Mouse (Mus musculus): ENCODE data around the gene Pde4b. TPM values are rescaled to one million over a fixed set of nuclear protein-coding genes. Genes with fewer than 3 reads are reported as not detected.

Pde4b gene
- total RNA-seq, 2 experiments from 2014 or later: 85.9 to 89.8 TPM

DNA sequence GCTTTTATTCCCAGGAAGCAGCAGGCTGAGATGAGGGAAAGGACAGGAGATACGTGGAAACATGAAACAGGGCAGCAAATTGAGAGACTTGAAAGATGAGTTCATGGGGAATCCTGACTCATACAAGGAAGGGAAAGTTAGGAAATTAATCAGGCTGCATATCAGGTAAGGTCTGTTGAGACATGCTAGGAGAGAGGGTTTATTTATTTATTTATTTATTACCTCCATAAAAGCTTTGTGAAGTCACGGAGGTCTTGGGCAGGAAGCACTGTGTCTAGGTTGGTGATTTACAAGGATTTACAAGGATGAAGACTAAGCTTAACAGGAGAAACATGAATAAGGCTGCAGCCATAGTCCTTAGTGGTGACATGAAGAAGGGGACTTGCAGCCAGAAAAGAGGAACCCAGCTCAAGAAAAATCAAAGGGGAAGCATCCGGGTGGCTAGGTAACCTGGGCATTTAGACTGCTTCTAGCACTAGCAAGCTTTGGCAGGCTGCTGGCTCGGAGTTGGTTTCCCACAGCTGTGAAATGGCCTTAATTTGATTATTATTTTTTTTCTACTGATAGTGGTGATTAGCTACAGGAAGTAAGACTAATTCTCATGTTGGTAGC lies 342.5 kb downstream of the Pde4b start:
- intact Hi-C loops (cut with DNase I): no loop called here
- no peak for DNase-seq (ENCODE audit: extremely low spot score in 1 of 2, low spot score in 2 of 2)

DNA sequence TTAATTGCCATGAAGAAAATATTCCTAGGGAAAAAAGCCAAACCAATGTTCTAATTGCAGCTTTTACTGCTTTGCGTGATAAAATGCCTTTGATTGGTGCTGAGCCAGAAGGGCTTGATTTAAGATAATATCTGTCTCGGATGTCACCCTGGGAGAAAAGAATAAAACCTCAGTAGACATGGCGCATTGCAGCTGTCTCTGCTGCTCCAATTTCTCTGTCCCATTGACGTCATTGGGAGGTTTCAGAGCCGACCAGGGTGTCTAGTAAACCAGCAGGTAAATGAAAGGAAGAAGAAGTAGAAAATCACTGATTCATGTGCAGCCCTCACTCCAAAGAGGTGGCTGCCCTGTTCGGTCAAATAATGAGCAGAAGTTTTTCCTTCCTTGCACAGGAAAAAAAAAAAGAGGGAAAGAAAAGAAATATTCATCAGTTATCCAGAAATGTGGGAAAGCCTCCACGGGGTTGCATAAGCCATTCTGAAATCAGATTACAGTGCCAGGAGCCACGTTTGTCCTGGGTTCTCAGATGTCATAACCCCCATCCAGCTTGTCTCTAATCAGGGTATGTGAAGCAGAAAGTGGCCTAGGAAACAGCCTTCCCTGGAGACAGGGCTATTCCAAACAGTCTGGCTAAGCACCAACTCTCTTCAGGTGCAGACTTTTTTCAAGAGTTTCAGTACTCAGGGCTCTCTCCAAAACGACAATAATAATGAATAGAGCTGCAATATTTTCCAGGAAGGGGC lies 344.9 kb downstream of the Pde4b start:
- DNase-seq (ENCODE audit: extremely low spot score in 1 of 2, low spot score in 2 of 2): no peak
- intact Hi-C loops (cut with DNase I): no loop called here

DNA sequence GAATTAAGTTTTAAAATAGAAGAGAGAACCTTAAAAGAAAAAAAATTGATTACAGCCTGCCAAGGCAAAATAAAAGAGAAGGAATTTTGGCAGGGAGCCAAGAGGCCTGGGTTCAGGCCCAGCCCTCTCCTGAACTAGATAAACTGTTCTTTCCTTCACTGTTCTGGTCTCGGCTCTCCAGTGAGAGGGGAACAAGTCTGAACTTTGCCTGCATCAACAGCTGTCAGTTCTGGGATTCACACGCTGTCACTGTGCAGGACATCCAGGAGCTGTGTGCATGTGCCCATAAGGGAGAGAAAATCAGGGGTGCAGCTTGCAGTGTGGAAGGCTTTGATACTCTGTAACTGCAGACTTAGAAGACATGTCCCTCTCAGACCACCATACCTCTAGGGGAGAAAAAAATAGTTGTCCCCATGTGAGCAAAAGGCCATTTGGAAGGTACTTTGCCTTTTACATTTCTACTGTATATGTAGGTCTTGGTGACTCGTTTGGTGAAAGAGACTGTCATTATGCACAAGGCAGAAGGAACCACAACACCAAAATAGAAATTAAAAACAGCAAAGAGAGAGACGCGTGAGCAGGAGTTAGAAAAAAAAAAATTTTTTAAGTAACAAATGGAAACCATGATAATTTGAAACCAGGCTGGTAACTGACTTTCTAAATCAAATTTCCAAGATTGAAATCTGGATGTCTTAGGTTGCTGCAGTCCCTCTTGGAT lies 352.2 kb downstream of the Pde4b start:
- intact Hi-C loops (cut with DNase I): no loop called here

DNA sequence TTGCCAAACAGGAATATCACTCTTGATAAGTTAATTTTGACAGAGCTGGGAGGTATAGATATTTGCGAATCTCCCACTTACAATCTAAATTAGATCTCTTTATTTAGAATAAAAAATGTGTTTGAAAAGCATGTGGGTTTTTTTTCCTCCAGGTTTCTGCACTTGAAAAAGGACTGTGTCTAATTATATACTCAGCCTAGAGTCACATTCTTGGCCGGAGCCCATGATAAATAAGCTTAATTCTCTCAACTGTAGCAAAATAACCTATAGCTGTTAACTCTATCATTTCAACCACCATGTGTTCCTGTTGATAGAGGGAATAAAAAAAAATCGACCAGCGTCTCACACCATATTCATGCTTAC lies 352.8 kb downstream of the Pde4b start:
- intact Hi-C loops (cut with DNase I): no loop called here
- no peak for DNase-seq (ENCODE audit: extremely low spot score in 1 of 2, low spot score in 2 of 2)

More for the DNA sequence above, 352.2 kb downstream of the Pde4b start:
- no peak for DNase-seq (ENCODE audit: extremely low spot score in 1 of 2, low spot score in 2 of 2)

DNA sequence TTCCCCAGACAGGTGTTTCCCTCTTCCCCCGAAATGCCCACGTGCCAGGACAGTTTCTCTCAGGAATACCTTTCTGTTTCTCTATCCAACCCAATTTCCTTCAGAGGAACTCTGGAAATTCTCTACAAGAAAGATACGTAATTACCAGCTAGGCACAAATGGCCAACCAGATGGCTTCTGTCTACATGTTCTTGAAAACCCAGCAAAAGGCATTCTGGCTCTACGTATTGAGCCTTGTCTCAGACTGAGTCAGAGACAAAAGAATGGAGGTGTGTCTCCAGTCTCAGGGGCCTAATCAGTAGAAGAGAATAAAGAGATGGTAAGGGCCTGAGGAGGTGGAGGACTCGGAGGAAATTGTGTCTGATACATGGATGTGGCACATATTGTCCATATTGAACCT lies 356.2 kb downstream of the Pde4b start:
- intact Hi-C loops (cut with DNase I): no loop called here
- DNase-seq (ENCODE audit: extremely low spot score in 1 of 2, low spot score in 2 of 2): no peak

DNA sequence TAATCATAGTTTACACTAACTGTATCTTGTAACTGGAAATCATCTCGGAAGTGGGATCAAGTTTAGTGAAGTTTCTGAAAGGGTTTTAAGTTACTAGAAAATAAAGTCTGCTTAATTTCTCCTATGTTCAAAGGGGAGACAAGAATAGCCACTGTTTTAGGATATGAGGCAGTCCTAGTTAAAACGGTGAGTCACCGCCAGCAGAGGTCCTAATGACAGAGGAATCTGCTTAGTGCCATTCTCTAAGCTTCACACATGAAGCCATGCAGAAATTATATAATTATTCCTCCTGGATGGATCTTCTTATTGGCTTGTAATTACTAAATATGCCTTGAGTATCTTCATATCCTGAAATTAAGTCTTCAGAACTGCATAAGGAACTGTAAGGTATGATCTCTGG lies 357.2 kb downstream of the Pde4b start:
- intact Hi-C loops (cut with DNase I): no loop called here
- DNase-seq (ENCODE audit: extremely low spot score in 1 of 2, low spot score in 2 of 2): no peak

DNA sequence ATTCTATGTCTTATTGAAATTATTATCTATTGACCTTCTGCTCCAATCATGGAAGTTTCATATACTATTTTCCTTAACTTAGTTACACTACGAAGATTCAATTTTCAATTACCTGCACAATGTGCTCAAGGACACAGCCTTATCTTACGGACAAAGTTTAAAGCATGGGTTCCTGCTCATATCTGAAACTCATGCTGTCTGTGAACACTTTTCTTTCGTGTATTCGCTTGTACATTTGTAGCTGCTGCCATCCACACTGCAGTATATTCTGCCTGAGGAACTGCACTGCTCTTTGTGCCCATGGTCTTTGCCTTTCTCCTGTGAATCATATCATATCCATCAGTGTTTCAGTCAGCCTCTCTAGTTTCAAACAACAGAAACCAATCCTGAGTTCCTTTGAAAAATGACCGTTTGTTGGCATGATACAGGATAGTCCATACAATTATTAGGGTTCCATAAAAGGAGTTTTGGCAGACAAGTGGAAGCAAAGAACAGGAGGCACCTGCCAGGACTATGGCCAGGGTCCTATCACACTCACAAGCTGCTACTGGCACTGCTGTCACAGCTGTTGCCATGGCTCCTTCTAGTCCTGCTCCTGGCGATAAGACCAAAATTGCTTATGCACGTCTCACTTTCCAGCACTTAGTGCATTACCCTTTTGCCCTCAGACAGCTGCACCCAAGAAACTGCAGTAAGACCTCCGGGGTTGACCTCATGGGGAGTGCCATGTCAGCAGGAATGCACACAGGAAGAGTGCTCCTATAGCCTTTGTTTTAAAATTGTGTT lies 359.0 kb downstream of the Pde4b start:
- no peak for DNase-seq (ENCODE audit: extremely low spot score in 1 of 2, low spot score in 2 of 2)
- intact Hi-C loops (cut with DNase I): no loop called here

DNA sequence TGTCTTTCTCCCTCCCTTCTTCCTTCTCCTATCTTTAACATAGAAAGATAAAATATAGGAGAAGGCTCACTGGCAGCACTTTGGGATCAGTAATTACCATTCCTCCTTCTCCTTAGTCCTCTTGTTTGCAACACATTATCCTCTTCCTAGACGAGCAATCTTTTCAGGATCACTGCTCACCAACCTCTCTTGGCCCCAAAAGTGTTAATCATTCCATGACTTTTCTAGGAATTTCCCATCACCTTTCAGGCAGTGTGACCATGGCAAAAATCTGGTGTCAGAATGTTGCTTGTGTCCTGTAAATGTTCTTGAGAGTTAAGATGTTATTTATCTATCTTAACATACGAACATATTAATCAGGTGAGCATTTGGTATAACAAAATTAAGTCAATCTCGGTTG lies 369.1 kb downstream of the Pde4b start:
- intact Hi-C loops (cut with DNase I): no loop called here

DNA sequence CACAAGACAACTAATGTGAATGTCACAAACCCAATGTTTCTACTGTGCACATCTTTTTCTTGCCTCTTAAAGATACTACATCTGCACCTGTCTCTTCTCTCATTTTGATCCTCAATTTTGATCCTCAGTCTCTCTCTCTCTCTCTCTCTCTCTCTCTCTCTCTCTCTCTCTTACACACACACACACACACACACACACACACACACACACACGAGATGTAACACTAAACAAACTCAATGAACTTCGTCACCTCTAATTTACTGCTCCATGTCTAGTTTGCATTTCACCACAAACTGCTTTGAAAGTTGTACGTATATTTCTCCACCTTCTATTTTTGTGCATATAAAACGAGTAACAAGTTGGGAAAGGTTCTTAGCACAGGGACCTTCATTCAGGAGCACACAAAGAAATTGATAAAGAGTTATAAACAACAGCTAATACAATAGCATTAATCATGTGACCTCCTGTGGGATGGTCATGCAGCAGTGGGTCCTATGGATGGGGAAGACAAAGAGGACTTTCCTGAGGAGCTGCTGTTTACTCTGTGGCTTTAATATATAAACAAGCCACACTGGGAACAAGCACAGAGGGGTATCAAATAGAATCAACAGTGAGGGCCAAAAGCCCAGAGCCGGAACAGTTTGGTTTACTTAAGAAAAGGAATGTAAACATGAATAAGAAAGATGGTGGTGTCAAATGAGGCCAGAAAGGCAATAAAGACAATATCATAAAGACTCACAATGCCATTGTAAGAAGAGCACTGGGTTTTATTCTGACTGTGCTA lies 372.1 kb downstream of the Pde4b start:
- DNase-seq (ENCODE audit: extremely low spot score in 1 of 2, low spot score in 2 of 2): no peak
- intact Hi-C loops (cut with DNase I): no loop called here

More for the DNA sequence above, 369.1 kb downstream of the Pde4b start:
- DNase-seq (ENCODE audit: extremely low spot score in 1 of 2, low spot score in 2 of 2): no peak

DNA sequence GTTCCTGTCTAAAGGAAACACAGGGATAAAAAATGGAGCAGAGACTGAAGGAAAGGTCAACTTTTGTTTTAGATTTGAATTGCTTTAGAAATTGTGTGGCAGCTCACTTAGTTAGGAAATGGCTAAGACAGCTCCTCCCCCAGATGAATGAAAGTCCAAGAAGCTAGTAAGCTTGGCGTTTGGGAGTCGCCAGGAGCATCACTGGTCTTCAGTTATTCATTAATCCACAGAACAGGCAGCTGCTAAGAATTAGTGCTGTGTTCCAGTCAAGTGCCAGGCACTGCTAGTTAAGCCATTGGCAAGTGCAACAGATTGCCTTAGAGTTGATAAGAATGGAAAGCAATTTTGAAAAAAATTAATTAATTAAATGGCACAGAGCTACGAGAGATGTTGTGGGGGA lies 390.8 kb downstream of the Pde4b start:
- no peak for DNase-seq (ENCODE audit: extremely low spot score in 1 of 2, low spot score in 2 of 2)
- intact Hi-C loops (cut with DNase I): no loop called here

DNA sequence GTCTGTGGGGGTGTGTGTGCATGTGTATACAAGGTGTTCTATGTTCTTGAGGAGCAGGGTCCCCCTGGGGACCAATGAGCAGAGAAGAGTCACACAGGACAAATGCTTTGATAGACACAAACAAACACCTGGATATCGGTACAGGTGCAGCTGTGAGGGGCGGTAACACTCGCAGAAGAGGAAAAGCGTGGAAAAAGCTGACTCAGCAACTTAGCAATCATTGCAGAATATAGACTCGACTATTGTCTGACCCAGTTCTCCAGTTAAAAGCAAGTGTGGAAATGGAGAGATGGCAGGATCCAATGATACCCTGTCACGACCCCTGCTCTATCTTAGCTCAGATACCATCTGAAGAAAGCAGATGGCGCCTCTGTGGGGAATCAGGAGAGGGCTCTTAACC lies 391.5 kb downstream of the Pde4b start:
- no peak for DNase-seq (ENCODE audit: extremely low spot score in 1 of 2, low spot score in 2 of 2)
- intact Hi-C loops (cut with DNase I): no loop called here

DNA sequence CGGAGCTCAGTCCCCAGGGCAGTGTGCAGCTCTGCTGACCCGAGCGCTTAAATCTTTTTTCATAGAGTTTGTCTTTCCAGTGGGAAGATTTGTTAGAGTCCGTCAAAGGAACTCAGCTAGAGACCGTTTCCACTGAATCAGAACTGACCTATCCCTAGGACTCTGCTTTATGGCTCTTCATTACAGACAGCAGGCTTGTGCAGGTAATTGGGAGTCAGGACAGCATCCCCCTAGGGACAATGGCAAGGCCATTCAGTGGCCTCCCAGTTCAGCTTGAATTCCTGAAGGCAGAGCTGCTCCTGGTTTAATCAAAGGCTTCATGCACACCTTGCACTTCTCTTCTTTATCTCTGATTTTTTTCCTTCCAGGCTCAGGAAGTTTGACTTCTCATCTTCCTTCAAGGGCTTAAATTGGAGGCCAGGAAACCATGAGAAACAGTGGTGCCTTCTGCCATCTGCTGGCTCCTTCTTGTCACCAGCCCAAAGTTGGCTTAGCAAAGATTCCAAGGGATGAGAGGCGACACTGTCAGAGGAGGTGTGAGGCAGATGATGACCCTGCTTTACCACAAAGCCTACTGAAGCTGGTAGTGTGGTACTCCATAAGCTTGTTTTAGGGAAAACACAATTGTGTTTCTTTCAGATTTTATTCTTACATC lies 393.6 kb downstream of the Pde4b start:
- intact Hi-C loops (cut with DNase I): loop anchor here (2.0 kb wide), 1 partner anchor 252 kb away; no protein-coding TSS in a partner anchor
- peak; percentile 31 to 45 for DNase-seq (ENCODE audit: extremely low spot score in 1 of 2, low spot score in 2 of 2)

DNA sequence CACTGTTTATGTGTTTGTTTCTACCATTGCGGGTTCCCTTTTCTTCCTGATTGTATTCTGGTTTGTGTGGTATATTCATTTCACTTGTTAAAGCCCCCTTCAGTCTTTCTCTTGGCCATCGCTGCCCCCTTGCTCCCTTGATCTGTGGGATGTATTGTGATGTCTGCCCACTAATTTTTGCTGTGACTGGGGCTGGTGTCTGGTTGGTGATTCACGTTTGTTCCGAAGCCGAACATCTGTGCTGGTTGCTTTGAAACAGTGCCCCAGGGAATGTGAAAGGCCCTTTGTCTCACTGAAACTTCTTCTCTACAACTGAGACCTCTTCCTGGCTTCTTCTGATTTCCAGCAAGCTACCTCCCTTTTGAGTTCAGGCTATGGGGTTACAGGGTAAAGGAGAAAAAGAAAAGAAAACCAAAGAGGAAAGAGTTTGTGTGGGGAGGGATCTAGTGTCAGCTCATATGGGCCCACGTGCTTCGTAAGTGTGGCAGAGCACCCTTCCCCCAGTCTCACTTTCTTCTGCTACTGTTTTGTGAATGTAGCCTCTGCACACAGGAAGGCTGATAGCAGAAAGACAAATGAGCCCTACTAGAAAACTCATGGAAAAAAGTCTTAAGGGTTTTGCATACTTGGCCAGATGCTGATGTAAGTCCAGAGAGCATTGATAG lies 396.1 kb downstream of the Pde4b start:
- DNase-seq (ENCODE audit: extremely low spot score in 1 of 2, low spot score in 2 of 2): no peak
- intact Hi-C loops (cut with DNase I): no loop called here

DNA sequence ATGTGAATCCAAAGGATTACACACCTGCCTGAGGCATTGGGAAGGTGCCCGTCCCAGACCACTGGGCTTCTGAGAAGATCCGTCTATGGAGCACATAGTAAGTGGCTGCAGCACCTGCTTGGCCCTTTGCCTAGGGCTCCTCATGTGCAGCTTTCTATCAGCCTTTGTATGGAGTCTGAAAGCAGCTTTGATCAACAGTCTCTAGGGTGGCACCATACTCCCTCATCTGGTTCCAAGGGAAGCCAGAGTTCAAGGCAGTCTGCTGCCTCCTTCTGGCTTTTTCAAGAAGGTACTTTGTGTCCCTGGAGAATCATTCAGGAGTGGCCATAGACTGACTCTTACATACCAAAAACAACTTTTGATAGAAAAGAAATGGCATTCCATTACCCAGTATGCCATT lies 397.4 kb downstream of the Pde4b start:
- intact Hi-C loops (cut with DNase I): no loop called here
- peak; percentile 18 to 39 for DNase-seq (ENCODE audit: extremely low spot score in 1 of 2, low spot score in 2 of 2)

DNA sequence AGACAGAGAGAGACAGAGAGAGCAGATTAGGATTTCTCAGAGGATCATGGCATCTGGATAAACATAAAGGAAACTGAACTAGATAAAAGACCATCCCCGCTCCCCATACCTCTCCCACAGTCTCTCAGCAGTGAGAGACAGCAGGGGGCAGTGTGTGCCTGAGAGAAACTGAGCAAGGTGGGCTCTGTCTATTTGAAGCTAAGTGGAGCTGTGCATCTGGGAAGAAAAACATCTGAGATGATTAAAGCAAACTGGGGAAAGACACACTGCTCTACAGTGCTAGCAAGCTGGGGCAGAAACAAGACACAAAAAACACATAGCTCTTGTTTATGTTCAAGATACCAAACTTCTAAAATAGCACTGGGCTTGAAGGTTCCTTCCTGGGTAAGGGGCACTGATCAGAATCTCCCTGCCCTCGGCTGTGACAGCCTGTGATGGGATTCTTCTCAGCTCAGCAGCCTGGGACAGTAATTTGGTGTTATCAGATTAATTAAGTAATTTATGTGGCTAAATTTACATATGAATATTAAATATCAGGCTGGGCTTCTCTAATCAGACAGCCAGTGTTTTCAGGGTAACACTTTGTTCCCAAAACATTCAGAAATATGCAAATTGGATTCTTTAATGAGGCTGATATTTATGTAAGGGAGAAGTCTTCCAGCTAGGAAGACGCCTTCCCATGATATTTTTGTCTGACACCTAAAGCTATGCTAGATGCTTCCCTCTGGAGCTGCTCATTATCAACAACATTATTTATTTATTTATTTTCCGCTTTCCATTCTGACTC lies 399.0 kb downstream of the Pde4b start:
- intact Hi-C loops (cut with DNase I): loop anchor here (2.0 kb wide), 1 partner anchor 162 kb away; no protein-coding TSS in a partner anchor
- peak in 1 of 2 experiments; percentile 34 for DNase-seq (ENCODE audit: extremely low spot score in 1 of 2, low spot score in 2 of 2)

DNA sequence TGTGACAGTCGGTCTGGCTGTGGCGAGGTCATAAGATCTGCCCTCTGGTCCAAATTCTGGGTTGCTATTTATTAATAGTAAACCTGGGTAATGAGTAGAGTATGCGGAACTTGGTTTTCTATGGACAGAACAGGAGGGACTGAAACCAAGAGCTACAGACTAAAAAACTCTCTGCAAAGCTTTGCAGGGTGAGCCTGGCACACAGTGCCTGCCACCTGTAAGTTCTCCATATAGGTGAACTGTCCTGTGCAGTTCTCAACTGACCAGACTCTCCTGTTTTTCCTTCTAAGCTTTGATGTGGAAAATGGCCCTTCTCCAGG lies 399.5 kb downstream of the Pde4b start:
- DNase-seq (ENCODE audit: extremely low spot score in 1 of 2, low spot score in 2 of 2): no peak
- intact Hi-C loops (cut with DNase I): loop anchor here (2.0 kb wide), 1 partner anchor 162 kb away; no protein-coding TSS in a partner anchor

DNA sequence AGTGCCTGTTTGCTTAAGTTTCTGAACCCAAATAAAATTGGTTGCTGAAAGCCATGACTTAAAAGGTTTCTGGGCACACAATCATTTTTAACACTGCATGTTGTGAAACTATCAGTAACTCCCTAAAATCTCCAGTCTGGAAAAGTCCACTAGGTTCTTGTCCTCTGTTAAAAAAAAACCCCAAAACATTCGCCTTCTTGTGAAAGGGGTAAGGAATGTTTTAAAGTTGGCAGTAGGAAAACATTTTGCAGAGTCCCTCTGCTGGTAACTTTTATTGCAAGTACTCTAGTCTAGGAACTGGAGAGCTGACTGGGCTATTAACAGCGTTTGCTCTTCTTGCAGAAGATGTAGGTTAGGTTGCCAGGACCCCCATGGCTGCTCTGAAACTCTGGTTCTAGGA lies 400.7 kb downstream of the Pde4b start:
- intact Hi-C loops (cut with DNase I): loop anchor here (2.0 kb wide), 1 partner anchor 161 kb away; no protein-coding TSS in a partner anchor
- DNase-seq (ENCODE audit: extremely low spot score in 1 of 2, low spot score in 2 of 2): no peak

Data from left cerebral cortex, postnatal 10 days (tissue).